Mouse (Mus musculus) CD4-positive, CD25-positive, alpha-beta regulatory T cell, adult 9 weeks (primary cell): ENCODE measurements around the gene Vmn2r59. TPM values are rescaled to one million over a fixed set of nuclear protein-coding genes. Genes with fewer than 3 reads are reported as not detected.

ENCODE experiments used
- polyA plus RNA-seq: library from polyadenylated mRNA; unstranded; fragments of 100-300 nt; shearing (Covaris generic); gene quantifications from one replicate; pipeline ENCODE4 v1.2.1, GENCODE M21; 2017

The Vmn2r59 gene
- polyA plus RNA-seq: not detected

GRCm38 (mm10) chr7:42058923-42059322 lies at the start of gene Vmn2r59:
TSS of gene Vmn2r59 (minus strand) at chr7:42059023.

GRCm38 (mm10) chr7:42107470-42107869 lies 48.6 kb upstream of the Vmn2r59 start, which contains the start of gene Vmn2r60:
TSS of gene Vmn2r60 (plus strand) at chr7:42107770.

Other genes starting within 250 kb of the Vmn2r59 start
- gene Vmn2r58, start 186.3 kb downstream of the Vmn2r59 start, polyA plus RNA-seq: not detected
- 0.06 TPM for gene Vmn2r60, start 48.7 kb upstream of the Vmn2r59 start, polyA plus RNA-seq
- not detected for gene Vmn2r61, start 201.0 kb upstream of the Vmn2r59 start, polyA plus RNA-seq